Mouse (Mus musculus) embryonic facial prominence, embryonic 11.5 days (tissue): Measurements from ENCODE around the gene Prps1. TPM values are rescaled to one million over a fixed set of nuclear protein-coding genes. Genes with fewer than 3 reads are reported as not detected.
A peak's percentile ranks its signal among the peaks of the same experiment; 100 is the strongest.
"Not testable (repeated sequence)": the region's sequence is repeated elsewhere in the genome, so short reads cannot be mapped to it uniquely, and the experiment has no call there.

Experiments used
- ATAC-seq: fragments of 200-750 bp; cut with Nextera tagmentation; replicated peaks from 2 replicates; pipeline ENCODE4 v1.8.0; 2017; ENCODE audit warnings: low read depth; ENCODE audit not compliant: insufficient number of reproducible peaks, low FRiP score, low TSS enrichment
- DNase-seq: peaks from one replicate; pipeline ENCODE4 v3.0.0-alpha.2; 2015; ENCODE audit warnings: low spot score
- H3K27ac ChIP-seq: fragments of 300-500 bp; sonication (generic); replicated peaks from 2 replicates; pipeline ENCODE4 v1.5.1; 2014; ENCODE audit warnings: mild to moderate bottlenecking, low read depth, low read length, control low read depth
- H3K27me3 ChIP-seq: fragments of 300-500 bp; sonication (generic); 2 replicates; pipeline ENCODE4 v1.6.1; 2014; ENCODE audit warnings: mild to moderate bottlenecking, low read length, moderate library complexity, mixed read lengths; ENCODE audit not compliant: control insufficient read depth, insufficient read depth
- H3K36me3 ChIP-seq: fragments of 300-500 bp; sonication (generic); replicated peaks from 2 replicates; pipeline ENCODE4 v1.6.1; 2014; ENCODE audit warnings: low read depth, mild to moderate bottlenecking, low read length, moderate library complexity, mixed read lengths; ENCODE audit not compliant: control insufficient read depth, insufficient read depth
- H3K4me1 ChIP-seq: fragments of 300-500 bp; sonication (generic); 2 replicates; pipeline ENCODE4 v1.6.1; 2014; ENCODE audit warnings: low read length, mixed read lengths; ENCODE audit not compliant: control insufficient read depth, insufficient read depth
- H3K4me2 ChIP-seq: fragments of 300-500 bp; sonication (generic); 2 replicates; pipeline ENCODE4 v1.6.1; 2014; ENCODE audit warnings: low read depth, mild to moderate bottlenecking, control low read depth, low read length, moderate library complexity
- H3K4me3 ChIP-seq: fragments of 300-500 bp; sonication (generic); 2 replicates; pipeline ENCODE4 v1.5.1; 2014; ENCODE audit warnings: low read depth, low read length, control low read depth
- H3K9ac ChIP-seq: fragments of 300-500 bp; sonication (generic); replicated peaks from 2 replicates; pipeline ENCODE4 v1.6.1; 2014; ENCODE audit warnings: mild to moderate bottlenecking, control low read depth, low read length
- H3K9me3 ChIP-seq: fragments of 300-500 bp; sonication (generic); replicated peaks from 2 replicates; pipeline ENCODE4 v1.6.1; 2016; ENCODE audit warnings: mild to moderate bottlenecking, low read length, inconsistent platforms, mixed read lengths; ENCODE audit not compliant: control insufficient read depth
- WGBS: fragments of 180-500 bp; shearing (Covaris S2); extraction: QIAGEN DNeasy Blood & Tissue Kit; methylation state at CpG from one replicate; pipeline ENCODE4 v1.1.7; 2014; 5-methylcytosine and 5-hydroxymethylcytosine counted together
- polyA plus RNA-seq: library from polyadenylated mRNA; unstranded; fragments of >200 nt; fragmentation: Nextera tagmentation; extraction: Ambion mirVana; gene quantifications from 2 replicates; pipeline ENCODE4 v1.2.1, GENCODE M21; 2014

Prps1 gene
- polyA plus RNA-seq, 1 experiment from 2014 or later: 88.4 TPM

GRCm38 (mm10) chrX:140489174-140489573 lies 32.8 kb downstream of the Prps1 start:
- Histone ChIP-seq H3K9ac (no peak overlapping the region), H3K4me3 (no peak overlapping the region), H3K9me3 (no peaks in the 10 kb centered on the region), H3K4me2 (no peak overlapping the region), H3K4me1 (no peaks in the 10 kb centered on the region), H3K36me3 (no peaks in the 10 kb centered on the region), H3K27ac (no peak overlapping the region), H3K27me3 (no peaks in the 10 kb centered on the region)
- no peak for DNase-seq
- no peak for ATAC-seq
- WGBS: 93% methylated on average over 1 of the region's 1 CpGs

- no peaks in the 10 kb centered on the region for H3K27me3 ChIP-seq
These were observed 33.8 kb downstream of the Prps1 start for GRCm38 (mm10) chrX:140490203-140490602.

GRCm38 (mm10) chrX:140491884-140492571 lies 35.6 kb downstream of the Prps1 start:
- no peak overlapping the region for H3K4me3 ChIP-seq
- no peaks in the 10 kb centered on the region for H3K9me3 ChIP-seq
- H3K27me3 ChIP-seq: no peaks in the 10 kb centered on the region
- WGBS: 58% methylated on average over 10 of the region's 10 CpGs
- H3K27ac ChIP-seq: no peak overlapping the region
- no peak overlapping the region for H3K4me2 ChIP-seq
- ATAC-seq (no peak), DNase-seq (peak; percentile 60)
- no peaks in the 10 kb centered on the region for H3K4me1 ChIP-seq
- H3K9ac ChIP-seq: no peak overlapping the region
- H3K36me3 ChIP-seq: no peaks in the 10 kb centered on the region

More at GRCm38 (mm10) chrX:140490203-140490602, 33.8 kb downstream of the Prps1 start:
- no peaks in the 10 kb centered on the region for H3K9me3 ChIP-seq
- H3K4me3 ChIP-seq: no peak overlapping the region
- whole genome bisulfite sequencing: 81% methylated on average over 3 of the region's 3 CpGs
- no peak overlapping the region for H3K4me2 ChIP-seq
- DNase-seq (no peak), ATAC-seq (no peak)
- no peaks in the 10 kb centered on the region for H3K4me1 ChIP-seq
- no peaks in the 10 kb centered on the region for H3K36me3 ChIP-seq
- no peak overlapping the region for H3K9ac ChIP-seq
- no peak overlapping the region for H3K27ac ChIP-seq

- Histone ChIP-seq H3K4me2 (no peak overlapping the region), H3K9me3 (no peaks in the 10 kb centered on the region), H3K4me1 (no peaks in the 10 kb centered on the region), H3K27me3 (no peaks in the 10 kb centered on the region), H3K9ac (no peak overlapping the region), H3K36me3 (no peaks in the 10 kb centered on the region), H3K27ac (no peak overlapping the region), H3K4me3 (no peak overlapping the region)
- no peak for DNase-seq
- WGBS: 65% methylated on average over 7 of the region's 7 CpGs
- no peak for ATAC-seq
These were observed 37.2 kb downstream of the Prps1 start for GRCm38 (mm10) chrX:140493527-140494029.

GRCm38 (mm10) chrX:140494170-140494569 lies 37.8 kb downstream of the Prps1 start:
- ATAC-seq (no peak), DNase-seq (no peak)
- H3K9me3 ChIP-seq: no peaks in the 10 kb centered on the region
- H3K36me3 ChIP-seq: no peaks in the 10 kb centered on the region
- H3K4me2 ChIP-seq: no peak overlapping the region
- WGBS: 87% methylated on average over 6 of the region's 6 CpGs
- H3K27me3 ChIP-seq: no peaks in the 10 kb centered on the region
- H3K4me1 ChIP-seq: no peaks in the 10 kb centered on the region
- no peak overlapping the region for H3K9ac ChIP-seq
- no peak overlapping the region for H3K4me3 ChIP-seq
- H3K27ac ChIP-seq: no peak overlapping the region

- H3K27me3 ChIP-seq, H3K4me2 ChIP-seq, ATAC-seq, DNase-seq, H3K36me3 ChIP-seq, H3K9me3 ChIP-seq, H3K4me1 ChIP-seq, H3K9ac ChIP-seq, H3K27ac ChIP-seq, H3K4me3 ChIP-seq: not testable (repeated sequence)
- WGBS: 75% methylated on average over 4 of the region's 4 CpGs
These were observed 42.0 kb downstream of the Prps1 start for GRCm38 (mm10) chrX:140498431-140498830.

GRCm38 (mm10) chrX:140500306-140500705 lies 43.9 kb downstream of the Prps1 start:
- H3K9ac ChIP-seq: no peak overlapping the region

GRCm38 (mm10) chrX:140501401-140502301 lies 45.2 kb downstream of the Prps1 start:
- 70% methylated on average over 9 of the region's 9 CpGs for WGBS
- no peaks in the 10 kb centered on the region for H3K9me3 ChIP-seq

More at GRCm38 (mm10) chrX:140500306-140500705, 43.9 kb downstream of the Prps1 start:
- 81% methylated on average over 5 of the region's 5 CpGs for WGBS
- Histone ChIP-seq H3K4me1 (no peaks in the 10 kb centered on the region), H3K4me2 (no peak overlapping the region), H3K9me3 (no peaks in the 10 kb centered on the region), H3K27me3 (no peaks in the 10 kb centered on the region), H3K27ac (no peak overlapping the region), H3K36me3 (no peaks in the 10 kb centered on the region), H3K4me3 (no peak overlapping the region)
- ATAC-seq: no peak
- no peak for DNase-seq

More at GRCm38 (mm10) chrX:140501401-140502301, 45.2 kb downstream of the Prps1 start:
- no peaks in the 10 kb centered on the region for H3K27me3 ChIP-seq
- DNase-seq (no peak), ATAC-seq (no peak)
- no peaks in the 10 kb centered on the region for H3K36me3 ChIP-seq
- H3K4me3 ChIP-seq: no peak overlapping the region
- H3K4me1 ChIP-seq: no peaks in the 10 kb centered on the region
- H3K27ac ChIP-seq: no peak overlapping the region
- H3K4me2 ChIP-seq: no peak overlapping the region
- H3K9ac ChIP-seq: no peak overlapping the region
